In genomic region chr13:74302050-74303037, GRCm38 (mm10) we compare ENCODE assay signal across 13 mouse cellular contexts. TPM values are rescaled to one million over a fixed set of nuclear protein-coding genes. Genes with fewer than 3 reads are reported as not detected.
DNase-seq lines count a peak whose midpoint lies in the region; ATAC-seq and TF ChIP-seq lines count a peak whose summit lies in the region.
"Had no signal": no experiment of that assay in that cellular context is flagged by ENCODE, and none has a peak within 500 bp of the region (broad histone marks: within the 10 kb centered on the region; RNA-seq: fewer than 3 reads in every experiment).

No protein-coding gene starts in this region.

- no peaks in the 10 kb centered on the region for H3K4me1 ChIP-seq in forebrain, postnatal 0 days (ENCODE audit: insufficient read depth)
- H3K4me1 ChIP-seq in forebrain, embryonic 11.5 days (replicated peaks; ENCODE audit: control insufficient read depth, insufficient read depth, low read length), result no peaks in the 10 kb centered on the region
- H3K4me1 ChIP-seq in liver, postnatal 0 days (ENCODE audit: insufficient read depth), result no peaks in the 10 kb centered on the region
- H3K4me1 ChIP-seq in E14TG2a.4 (replicated peaks; ENCODE audit: low read depth, low read length), result peaks cover 6% of the 10 kb centered on the region
- no peaks in the 10 kb centered on the region for H3K4me1 ChIP-seq in hindbrain, embryonic 16.5 days (ENCODE audit: control insufficient read depth, insufficient read depth, low read depth, low read length)
- H3K4me1 ChIP-seq: embryonic facial prominence, embryonic 12.5 days; limb, embryonic 10.5 days; midbrain, embryonic 10.5 days; stomach, embryonic 15.5 days had no signal

- H3K36me3 ChIP-seq in forebrain, postnatal 0 days (ENCODE audit: insufficient read depth), result peaks cover 48% of the 10 kb centered on the region
- no peaks in the 10 kb centered on the region; the same call in 1 of the 2 replicates for H3K36me3 ChIP-seq in forebrain, embryonic 11.5 days (ENCODE audit: control insufficient read depth, insufficient read depth, low read length)
- peaks cover 27% of the 10 kb centered on the region for H3K36me3 ChIP-seq in liver, postnatal 0 days (replicated peaks; ENCODE audit: insufficient read depth, low read length)
- peaks cover 52% of the 10 kb centered on the region for H3K36me3 ChIP-seq in E14TG2a.4 (ENCODE audit: insufficient read depth, low read length)
- H3K36me3 ChIP-seq in hindbrain, embryonic 16.5 days (ENCODE audit: control insufficient read depth, insufficient read depth, low read length), result peaks cover 26% of the 10 kb centered on the region

- TF ChIP-seq CTCF in forebrain, postnatal 0 days (IDR thresholded peaks at IDR 0.05; ENCODE audit: low read depth), result peak; percentile 54
- peak; percentile 54 for TF ChIP-seq CTCF in liver, postnatal 0 days (IDR thresholded peaks at IDR 0.05; ENCODE audit: low read depth)
- peak; percentile 42 for TF ChIP-seq CTCF in E14TG2a.4 (conservative IDR thresholded peaks at IDR 0.05; ENCODE audit: low read length)

- no peak overlapping the region for H3K9ac ChIP-seq in forebrain, postnatal 0 days
- H3K9ac ChIP-seq in forebrain, embryonic 11.5 days (ENCODE audit: low read length), result no peak overlapping the region
- no peak overlapping the region for H3K9ac ChIP-seq in liver, postnatal 0 days (replicated peaks)
- no peak overlapping the region for H3K9ac ChIP-seq in hindbrain, embryonic 16.5 days (ENCODE audit: low read depth, low read length)
- H3K9ac ChIP-seq: embryonic facial prominence, embryonic 12.5 days; stomach, embryonic 15.5 days had no signal

- H3K27ac ChIP-seq in forebrain, postnatal 0 days (ENCODE audit: low read depth, low read length), result no peak overlapping the region
- H3K27ac ChIP-seq in forebrain, embryonic 11.5 days (ENCODE audit: low read depth, low read length), result no peak overlapping the region
- H3K27ac ChIP-seq in liver, postnatal 0 days (ENCODE audit: low read depth), result no peak overlapping the region
- no peak overlapping the region for H3K27ac ChIP-seq in hindbrain, embryonic 16.5 days (ENCODE audit: low read depth, low read length)
- H3K27ac ChIP-seq: embryonic facial prominence, embryonic 12.5 days; limb, embryonic 10.5 days; midbrain, embryonic 10.5 days; stomach, embryonic 15.5 days had no signal

- no peaks in the 10 kb centered on the region for H3K27me3 ChIP-seq in forebrain, postnatal 0 days (ENCODE audit: insufficient read depth, low read length)
- H3K27me3 ChIP-seq in forebrain, embryonic 11.5 days (ENCODE audit: control insufficient read depth, insufficient read depth, low read length), result no peaks in the 10 kb centered on the region
- no peaks in the 10 kb centered on the region for H3K27me3 ChIP-seq in liver, postnatal 0 days (ENCODE audit: insufficient read depth, low read length)
- no peaks in the 10 kb centered on the region for H3K27me3 ChIP-seq in E14TG2a.4 (ENCODE audit: insufficient read depth, low read length)
- no peaks in the 10 kb centered on the region for H3K27me3 ChIP-seq in hindbrain, embryonic 16.5 days (replicated peaks; ENCODE audit: control insufficient read depth, insufficient read depth, low read length)
- H3K27me3 ChIP-seq: embryonic facial prominence, embryonic 12.5 days; stomach, embryonic 15.5 days had no signal

- no peaks in the 10 kb centered on the region for H3K9me3 ChIP-seq in forebrain, postnatal 0 days (ENCODE audit: low read length)
- H3K9me3 ChIP-seq in forebrain, embryonic 11.5 days (ENCODE audit: control insufficient read depth, low read length), result no peaks in the 10 kb centered on the region
- H3K9me3 ChIP-seq in liver, postnatal 0 days (ENCODE audit: low read length), result no peaks in the 10 kb centered on the region
- no peaks in the 10 kb centered on the region for H3K9me3 ChIP-seq in E14TG2a.4 (ENCODE audit: low read length)
- no peaks in the 10 kb centered on the region for H3K9me3 ChIP-seq in hindbrain, embryonic 16.5 days (ENCODE audit: control insufficient read depth, low read length)
- H3K9me3 ChIP-seq: embryonic facial prominence, embryonic 12.5 days; G1E; limb, embryonic 10.5 days; midbrain, embryonic 10.5 days; stomach, embryonic 15.5 days had no signal

- H3K4me2 ChIP-seq in forebrain, postnatal 0 days (ENCODE audit: low read depth), result no peak overlapping the region
- no peak overlapping the region for H3K4me2 ChIP-seq in forebrain, embryonic 11.5 days (ENCODE audit: low read depth, low read length, severe bottlenecking)
- no peak overlapping the region for H3K4me2 ChIP-seq in liver, postnatal 0 days (ENCODE audit: low read depth, low read length)
- H3K4me2 ChIP-seq in hindbrain, embryonic 16.5 days (ENCODE audit: low read length), result no peak overlapping the region
- H3K4me2 ChIP-seq: embryonic facial prominence, embryonic 12.5 days; stomach, embryonic 15.5 days had no signal

- ATAC-seq in forebrain, postnatal 0 days, result no peak
- no peak for ATAC-seq in forebrain, embryonic 11.5 days (replicated peaks; ENCODE audit: low FRiP score)
- no peak for ATAC-seq in liver, postnatal 0 days
- ATAC-seq in hindbrain, embryonic 16.5 days, result peak; percentile 4; the same call in 1 of the 2 replicates

- H3K4me3 ChIP-seq in forebrain, postnatal 0 days (ENCODE audit: low read depth, low read length), result no peak overlapping the region
- no peak overlapping the region for H3K4me3 ChIP-seq in forebrain, embryonic 11.5 days (ENCODE audit: low read depth, low read length)
- H3K4me3 ChIP-seq in liver, postnatal 0 days (ENCODE audit: low read depth, low read length), result no peak overlapping the region
- no peak overlapping the region for H3K4me3 ChIP-seq in E14TG2a.4 (replicated peaks; ENCODE audit: low read length)
- no peak overlapping the region for H3K4me3 ChIP-seq in hindbrain, embryonic 16.5 days (ENCODE audit: low read length)
- H3K4me3 ChIP-seq: embryonic facial prominence, embryonic 12.5 days; limb, embryonic 10.5 days; midbrain, embryonic 10.5 days; stomach, embryonic 15.5 days had no signal

- 88% methylated on average over 10 of the region's 10 CpGs for WGBS in forebrain, postnatal 0 days
- WGBS in forebrain, embryonic 11.5 days, result 89% methylated on average over 10 of the region's 10 CpGs
- 79% methylated on average over 10 of the region's 10 CpGs for WGBS in liver, postnatal 0 days (ENCODE audit: insufficient replicate concordance)
- whole genome bisulfite sequencing in hindbrain, embryonic 16.5 days, result 86% methylated on average over 10 of the region's 10 CpGs

- DNase-seq in forebrain, postnatal 0 days, result no peak
- no peak for DNase-seq in forebrain, embryonic 11.5 days (ENCODE audit: low spot score)
- DNase-seq in liver, postnatal 0 days, result no peak
- DNase-seq in liver, result no peak
- no peak for DNase-seq in heart, adult 9 months (ENCODE audit: low spot score in 2 of 2)
- DNase-seq in layer of hippocampus, adult 8-10 months (ENCODE audit: low spot score in 2 of 2), result no peak

- no peak for TF ChIP-seq EP300 in liver, postnatal 0 days (IDR thresholded peaks at IDR 0.05; ENCODE audit: low read depth)

RNA-seq across cellular contexts. Expression of gene Ahrr, which starts 10.2 kb away (rescaled TPM):
- total RNA-seq in forebrain, postnatal 0 days (2014; rRNA removed), result 2.1 and 2.9 TPM in 2 replicates
- 0.64 and 0.80 TPM in 2 replicates for polyA plus RNA-seq in forebrain, postnatal 0 days (2015; fragmentation: Nextera tagmentation; extraction: Ambion mirVana)
- 1.1 and 1.8 TPM in 2 replicates for polyA plus RNA-seq in forebrain, embryonic 11.5 days (2014; fragmentation: Nextera tagmentation; extraction: Ambion mirVana)
- 0.21 and 0.36 TPM in 2 replicates for polyA plus RNA-seq in liver, postnatal 0 days (2015; fragmentation: Nextera tagmentation; extraction: Ambion mirVana)
- polyA plus RNA-seq in hindbrain, embryonic 16.5 days (2015; fragmentation: Nextera tagmentation; extraction: Ambion mirVana), result 0.41 and 0.71 TPM in 2 replicates
- 1 to 10 TPM in 1 of 4 experiments, under 1 TPM in 3; 0.67 to 1.4 (median 0.81) TPM for total RNA-seq in layer of hippocampus, adult 8-10 months (2022)
- polyA plus RNA-seq: G1E had no signal

RNA-seq across cellular contexts. Expression of gene Pdcd6, which starts 15.0 kb away (rescaled TPM):
- total RNA-seq in forebrain, postnatal 0 days (2014; rRNA removed), result 97.7 and 127 TPM in 2 replicates
- 143 TPM in 2 replicates for polyA plus RNA-seq in forebrain, postnatal 0 days (2015; fragmentation: Nextera tagmentation; extraction: Ambion mirVana)
- polyA plus RNA-seq in forebrain, embryonic 11.5 days (2014; fragmentation: Nextera tagmentation; extraction: Ambion mirVana), result 113 and 119 TPM in 2 replicates
- 83.1 and 86.2 TPM in 2 replicates for polyA plus RNA-seq in liver, postnatal 0 days (2015; fragmentation: Nextera tagmentation; extraction: Ambion mirVana)
- polyA plus RNA-seq in hindbrain, embryonic 16.5 days (2015; fragmentation: Nextera tagmentation; extraction: Ambion mirVana), result 119 and 126 TPM in 2 replicates
- total RNA-seq in layer of hippocampus, adult 8-10 months (2022), result 10 to 100 TPM; 64.8 to 75.6 (median 72.1) TPM

RNA-seq across cellular contexts. Expression of gene Sdha, which starts 47.7 kb away (rescaled TPM):
- total RNA-seq in forebrain, postnatal 0 days (2014; rRNA removed), result 91.5 and 166 TPM in 2 replicates
- polyA plus RNA-seq in forebrain, postnatal 0 days (2015; fragmentation: Nextera tagmentation; extraction: Ambion mirVana), result 157 and 179 TPM in 2 replicates
- 249 and 253 TPM in 2 replicates for polyA plus RNA-seq in forebrain, embryonic 11.5 days (2014; fragmentation: Nextera tagmentation; extraction: Ambion mirVana)
- polyA plus RNA-seq in liver, postnatal 0 days (2015; fragmentation: Nextera tagmentation; extraction: Ambion mirVana), result 139 and 154 TPM in 2 replicates
- polyA plus RNA-seq in hindbrain, embryonic 16.5 days (2015; fragmentation: Nextera tagmentation; extraction: Ambion mirVana), result 262 and 265 TPM in 2 replicates
- total RNA-seq in layer of hippocampus, adult 8-10 months (2022), result 100 to 1,000 TPM; 336 to 349 (median 340) TPM

RNA-seq across cellular contexts. Expression of gene Ccdc127, which starts 47.8 kb away (rescaled TPM):
- total RNA-seq in forebrain, postnatal 0 days (2014; rRNA removed), result 22.2 and 34.2 TPM in 2 replicates
- polyA plus RNA-seq in forebrain, postnatal 0 days (2015; fragmentation: Nextera tagmentation; extraction: Ambion mirVana), result 35.1 and 39.8 TPM in 2 replicates
- 53.5 and 61.1 TPM in 2 replicates for polyA plus RNA-seq in forebrain, embryonic 11.5 days (2014; fragmentation: Nextera tagmentation; extraction: Ambion mirVana)
- polyA plus RNA-seq in liver, postnatal 0 days (2015; fragmentation: Nextera tagmentation; extraction: Ambion mirVana), result 14.3 and 14.8 TPM in 2 replicates
- 44.3 and 45.7 TPM in 2 replicates for polyA plus RNA-seq in hindbrain, embryonic 16.5 days (2015; fragmentation: Nextera tagmentation; extraction: Ambion mirVana)
- 100 to 1,000 TPM in 1 of 4 experiments, 10 to 100 TPM in 3; 73.7 to 101 (median 82.6) TPM for total RNA-seq in layer of hippocampus, adult 8-10 months (2022)
